Mouse (Mus musculus): ENCODE measurements at regions not wholly inside any gene's neighbourhood (a gene's known extent, or its start where the extent isn't known, plus 50 kb on each side); places are given as distances from the start of the nearest gene placed in this dataset.
A peak's percentile ranks its signal among the peaks of the same experiment; 100 is the strongest.

- 23% methylated on average over 7 of the region's 7 CpGs for WGBS
- TF ChIP-seq POLR2A (IDR thresholded peaks at IDR 0.05; ENCODE audit: borderline replicate concordance, control insufficient read depth, low read depth, low read length) (no peak), CTCF (IDR thresholded peaks at IDR 0.05; ENCODE audit: control insufficient read depth, insufficient read depth, low read length) (no peak)
- H3K27ac ChIP-seq (ENCODE audit: control insufficient read depth, insufficient read depth, low read depth, low read length, poor library complexity) = no peak overlapping the region
- H3K4me1 ChIP-seq (ENCODE audit: control insufficient read depth, insufficient read depth, low read length) = no peaks in the 10 kb centered on the region; the same call in 1 of the 2 replicates
- no peak overlapping the region for H3K4me3 ChIP-seq (replicated peaks; ENCODE audit: control insufficient read depth, low read depth, low read length)
Measured at GRCm38 (mm10) chr13:46062758-46063157, 98.0 kb upstream of the Atxn1 start.

DNA sequence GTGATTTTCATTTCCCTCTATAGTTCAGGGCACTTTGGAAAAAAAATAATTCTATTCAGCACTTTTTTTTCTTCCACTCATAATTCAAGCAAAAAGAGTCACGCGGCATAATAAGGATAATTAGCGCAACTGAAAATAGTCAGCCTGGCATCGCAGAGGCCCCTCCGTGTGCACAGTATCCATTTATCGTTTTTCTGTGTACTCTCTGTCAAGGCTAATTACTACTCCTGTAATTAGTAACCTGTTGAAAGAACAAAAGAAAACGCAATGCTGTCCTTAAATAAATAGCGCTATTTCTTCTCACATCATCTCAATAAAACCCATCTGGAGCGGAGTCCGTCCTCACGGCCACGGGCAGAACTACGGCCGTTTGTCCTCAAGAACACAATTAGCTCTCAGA is 95.1 kb upstream of the Atxn1 start:
- 91% methylated on average over 14 of the region's 14 CpGs for WGBS

DNA sequence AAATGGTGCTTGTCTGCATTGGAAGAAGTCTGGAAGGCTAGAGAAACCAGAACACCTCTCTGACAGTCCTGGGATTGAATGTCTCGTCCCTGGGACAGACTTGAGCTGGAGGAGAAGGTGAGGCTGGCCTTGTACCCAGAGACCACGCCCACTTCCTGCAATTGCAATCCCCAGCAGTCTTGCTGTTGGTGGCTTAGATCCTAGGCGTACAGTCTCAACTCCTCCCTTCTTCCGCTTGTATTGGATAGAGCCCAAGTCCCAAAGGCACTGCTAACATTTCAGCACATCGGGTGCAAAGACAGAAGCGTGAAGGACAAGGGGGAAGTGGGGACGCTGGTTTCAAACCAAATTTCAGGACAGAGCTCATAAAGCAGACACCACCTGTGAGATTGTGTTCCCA is 94.1 kb upstream of the Atxn1 start:
- Histone ChIP-seq H3K4me3 (replicated peaks; ENCODE audit: control insufficient read depth, low read depth, low read length) (no peak overlapping the region), H3K27ac (ENCODE audit: control insufficient read depth, insufficient read depth, low read depth, low read length, poor library complexity) (no peak overlapping the region), H3K4me1 (ENCODE audit: control insufficient read depth, insufficient read depth, low read length) (no peaks in the 10 kb centered on the region; the same call in 1 of the 2 replicates)
- 2% methylated on average over 7 of the region's 7 CpGs for WGBS
- TF ChIP-seq CTCF (IDR thresholded peaks at IDR 0.05; ENCODE audit: control insufficient read depth, insufficient read depth, low read length) = no peak
- no peak for TF ChIP-seq POLR2A (IDR thresholded peaks at IDR 0.05; ENCODE audit: borderline replicate concordance, control insufficient read depth, low read depth, low read length)

More for the DNA sequence above, 95.1 kb upstream of the Atxn1 start:
- H3K4me3 ChIP-seq (replicated peaks; ENCODE audit: control insufficient read depth, low read depth, low read length) = no peak overlapping the region
- H3K4me1 ChIP-seq (ENCODE audit: control insufficient read depth, insufficient read depth, low read length) = no peaks in the 10 kb centered on the region; the same call in 1 of the 2 replicates
- TF ChIP-seq POLR2A (IDR thresholded peaks at IDR 0.05; ENCODE audit: borderline replicate concordance, control insufficient read depth, low read depth, low read length) = no peak
- TF ChIP-seq CTCF (IDR thresholded peaks at IDR 0.05; ENCODE audit: control insufficient read depth, insufficient read depth, low read length) = no peak
- H3K27ac ChIP-seq (ENCODE audit: control insufficient read depth, insufficient read depth, low read depth, low read length, poor library complexity) = no peak overlapping the region

DNA sequence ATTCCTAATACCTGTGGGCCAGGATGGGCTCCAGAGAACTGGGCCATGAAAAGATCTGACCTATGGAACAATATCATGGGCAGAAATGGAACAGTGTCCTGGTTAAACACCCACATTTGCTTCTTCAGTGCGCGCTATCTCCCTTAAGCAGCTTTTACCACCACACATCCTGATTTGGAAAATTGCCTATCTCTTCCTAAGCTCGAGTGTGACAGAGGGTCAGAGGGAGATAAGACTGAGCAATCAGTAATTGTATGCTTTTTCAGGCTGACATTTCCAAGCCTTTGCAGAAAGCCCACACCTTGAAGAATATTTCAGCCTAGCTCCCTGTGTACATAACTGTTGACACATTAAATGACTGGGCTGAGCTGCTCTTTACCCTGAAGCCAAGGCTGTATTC is 93.5 kb upstream of the Atxn1 start:
- TF ChIP-seq CTCF (IDR thresholded peaks at IDR 0.05; ENCODE audit: control insufficient read depth, insufficient read depth, low read length) = no peak
- TF ChIP-seq POLR2A (IDR thresholded peaks at IDR 0.05; ENCODE audit: borderline replicate concordance, control insufficient read depth, low read depth, low read length) = no peak
- H3K4me1 ChIP-seq (ENCODE audit: control insufficient read depth, insufficient read depth, low read length) = no peaks in the 10 kb centered on the region; the same call in 1 of the 2 replicates
- H3K4me3 ChIP-seq (replicated peaks; ENCODE audit: control insufficient read depth, low read depth, low read length) = no peak overlapping the region
- 46% methylated on average over 3 of the region's 3 CpGs for WGBS
- H3K27ac ChIP-seq (ENCODE audit: control insufficient read depth, insufficient read depth, low read depth, low read length, poor library complexity) = no peak overlapping the region

GRCm38 (mm10) chr13:46055410-46055809 is 90.6 kb upstream of the Atxn1 start:
- WGBS = 74% methylated on average over 3 of the region's 3 CpGs
- TF ChIP-seq CTCF (IDR thresholded peaks at IDR 0.05; ENCODE audit: control insufficient read depth, insufficient read depth, low read length) (no peak), POLR2A (IDR thresholded peaks at IDR 0.05; ENCODE audit: borderline replicate concordance, control insufficient read depth, low read depth, low read length) (no peak)
- Histone ChIP-seq H3K27ac (ENCODE audit: control insufficient read depth, insufficient read depth, low read depth, low read length, poor library complexity) (no peak overlapping the region), H3K4me3 (replicated peaks; ENCODE audit: control insufficient read depth, low read depth, low read length) (no peak overlapping the region), H3K4me1 (ENCODE audit: control insufficient read depth, insufficient read depth, low read length) (no peaks in the 10 kb centered on the region; the same call in 1 of the 2 replicates)

GRCm38 (mm10) chr13:46043568-46043967 is 78.8 kb upstream of the Atxn1 start:
- Histone ChIP-seq H3K4me3 (replicated peaks; ENCODE audit: control insufficient read depth, low read depth, low read length) (peak overlapping the region; percentile 34), H3K27ac (ENCODE audit: control insufficient read depth, insufficient read depth, low read depth, low read length, poor library complexity) (no peak overlapping the region; the same call in 1 of the 2 replicates), H3K4me1 (ENCODE audit: control insufficient read depth, insufficient read depth, low read length) (no peaks in the 10 kb centered on the region)
- WGBS = 62% methylated on average over 12 of the region's 12 CpGs
- TF ChIP-seq POLR2A (IDR thresholded peaks at IDR 0.05; ENCODE audit: borderline replicate concordance, control insufficient read depth, low read depth, low read length) (no peak), CTCF (IDR thresholded peaks at IDR 0.05; ENCODE audit: control insufficient read depth, insufficient read depth, low read length) (no peak)

DNA sequence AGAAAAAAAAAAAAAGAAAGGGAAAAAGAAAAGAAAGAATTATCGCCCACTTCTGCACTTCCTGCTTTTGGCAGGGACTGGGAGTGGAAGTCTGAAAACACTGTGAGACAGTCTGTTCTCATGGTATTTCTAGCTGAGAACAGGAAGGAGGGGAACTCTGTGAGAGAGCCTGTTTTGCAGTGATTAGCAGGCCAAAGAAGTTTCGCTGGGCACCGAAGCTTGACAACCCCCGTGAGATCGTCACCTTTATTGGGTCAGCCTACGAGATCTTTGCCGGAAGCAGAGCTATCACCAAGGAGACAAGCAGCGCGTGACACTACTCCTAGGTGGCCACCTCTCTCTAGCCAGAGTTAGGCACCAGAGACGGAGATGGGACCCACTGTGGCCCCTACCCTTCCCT is 78.2 kb upstream of the Atxn1 start:
- H3K27ac ChIP-seq (ENCODE audit: control insufficient read depth, insufficient read depth, low read depth, low read length, poor library complexity) = no peak overlapping the region
- peak overlapping the region; percentile 34 for H3K4me3 ChIP-seq (replicated peaks; ENCODE audit: control insufficient read depth, low read depth, low read length)
- 2% methylated on average over 10 of the region's 10 CpGs for WGBS

GRCm38 (mm10) chr13:46042224-46042623 is 77.4 kb upstream of the Atxn1 start:
- H3K4me3 ChIP-seq (replicated peaks; ENCODE audit: control insufficient read depth, low read depth, low read length) = no peak overlapping the region

More for the DNA sequence above, 78.2 kb upstream of the Atxn1 start:
- TF ChIP-seq POLR2A (IDR thresholded peaks at IDR 0.05; ENCODE audit: borderline replicate concordance, control insufficient read depth, low read depth, low read length) = no peak
- H3K4me1 ChIP-seq (ENCODE audit: control insufficient read depth, insufficient read depth, low read length) = no peaks in the 10 kb centered on the region

GRCm38 (mm10) chr13:46041475-46041874 is 76.7 kb upstream of the Atxn1 start:
- 86% methylated on average over 4 of the region's 4 CpGs for WGBS

More at GRCm38 (mm10) chr13:46042224-46042623, 77.4 kb upstream of the Atxn1 start:
- TF ChIP-seq POLR2A (IDR thresholded peaks at IDR 0.05; ENCODE audit: borderline replicate concordance, control insufficient read depth, low read depth, low read length) (no peak), CTCF (IDR thresholded peaks at IDR 0.05; ENCODE audit: control insufficient read depth, insufficient read depth, low read length) (no peak)
- no peak overlapping the region for H3K27ac ChIP-seq (ENCODE audit: control insufficient read depth, insufficient read depth, low read depth, low read length, poor library complexity)
- no peaks in the 10 kb centered on the region for H3K4me1 ChIP-seq (ENCODE audit: control insufficient read depth, insufficient read depth, low read length)
- 58% methylated on average over 8 of the region's 8 CpGs for WGBS

More at GRCm38 (mm10) chr13:46041475-46041874, 76.7 kb upstream of the Atxn1 start:
- TF ChIP-seq POLR2A (IDR thresholded peaks at IDR 0.05; ENCODE audit: borderline replicate concordance, control insufficient read depth, low read depth, low read length) (no peak), CTCF (IDR thresholded peaks at IDR 0.05; ENCODE audit: control insufficient read depth, insufficient read depth, low read length) (no peak)
- no peaks in the 10 kb centered on the region for H3K4me1 ChIP-seq (ENCODE audit: control insufficient read depth, insufficient read depth, low read length)
- no peak overlapping the region for H3K27ac ChIP-seq (ENCODE audit: control insufficient read depth, insufficient read depth, low read depth, low read length, poor library complexity)
- H3K4me3 ChIP-seq (replicated peaks; ENCODE audit: control insufficient read depth, low read depth, low read length) = no peak overlapping the region

Data from bone marrow, adult 2 months (tissue).